Mouse (Mus musculus) limb, embryonic 15.5 days (tissue): ENCODE data around the gene Slco2a1. TPM values are rescaled to one million over a fixed set of nuclear protein-coding genes. Genes with fewer than 3 reads are reported as not detected.

Experiments
- ATAC-seq: fragments of 200-750 bp; cut with Nextera tagmentation; 2 replicates; pipeline ENCODE4 v1.8.0; 2017; ENCODE audit warnings: low read depth, moderate TSS enrichment; ENCODE audit not compliant: insufficient number of reproducible peaks, low FRiP score, low TSS enrichment
- H3K27ac ChIP-seq: fragments of 300-500 bp; sonication (generic); 2 replicates; pipeline ENCODE4 v1.5.1; 2015; ENCODE audit warnings: moderate library complexity, mild to moderate bottlenecking, inconsistent platforms
- H3K27me3 ChIP-seq: fragments of 300-500 bp; sonication (generic); 2 replicates; pipeline ENCODE4 v1.6.1; 2015; ENCODE audit warnings: inconsistent platforms
- H3K36me3 ChIP-seq: fragments of 300-500 bp; sonication (generic); 2 replicates; pipeline ENCODE4 v1.6.1; 2015; ENCODE audit warnings: inconsistent platforms
- H3K4me1 ChIP-seq: fragments of 300-500 bp; sonication (generic); 2 replicates; pipeline ENCODE4 v1.6.1; 2015; ENCODE audit warnings: inconsistent platforms
- H3K4me2 ChIP-seq: fragments of 300-500 bp; sonication (generic); 2 replicates; pipeline ENCODE4 v1.6.1; 2015; ENCODE audit warnings: mild to moderate bottlenecking, inconsistent platforms
- H3K4me3 ChIP-seq: fragments of 300-500 bp; sonication (generic); 2 replicates; pipeline ENCODE4 v1.5.1; 2015; ENCODE audit warnings: mild to moderate bottlenecking, inconsistent platforms
- H3K9ac ChIP-seq: fragments of 300-500 bp; sonication (generic); 2 replicates; pipeline ENCODE4 v1.6.1; 2015; ENCODE audit warnings: inconsistent platforms
- H3K9me3 ChIP-seq: fragments of 300-500 bp; sonication (generic); 2 replicates; pipeline ENCODE4 v1.6.1; 2016; ENCODE audit warnings: inconsistent platforms
- WGBS: fragments of 180-500 bp; shearing (Covaris S2); methylation state at CpG from one replicate; pipeline ENCODE4 v1.1.7; 2015; 5-methylcytosine and 5-hydroxymethylcytosine counted together
- polyA plus RNA-seq: library from polyadenylated mRNA; unstranded; fragments of >200 nt; fragmentation: Nextera tagmentation; extraction: Ambion mirVana; gene quantifications from 2 replicates; pipeline ENCODE4 v1.2.1, GENCODE M21; 2015

Gene Slco2a1
- polyA plus RNA-seq, 1 experiment from 2014 or later = 6.2 TPM

GRCm38 (mm10) chr9:103014686-103015085, 26.2 kb downstream of the Slco2a1 start:
- WGBS = 82% methylated on average over 12 of the region's 12 CpGs
- H3K4me2 ChIP-seq = no peak overlapping the region
- no peak overlapping the region for H3K27ac ChIP-seq
- no peaks in the 10 kb centered on the region for H3K9me3 ChIP-seq
- H3K36me3 ChIP-seq = no peaks in the 10 kb centered on the region
- H3K4me3 ChIP-seq = no peak overlapping the region
- no peak for ATAC-seq
- H3K27me3 ChIP-seq = 0 out of 2 replicates have a peak, but pooled peaks cover under 1% of the 10 kb centered on the region
- no peaks in the 10 kb centered on the region for H3K4me1 ChIP-seq
- no peak overlapping the region for H3K9ac ChIP-seq

GRCm38 (mm10) chr9:103024116-103024515, 35.6 kb downstream of the Slco2a1 start:
- no peaks in the 10 kb centered on the region for H3K4me1 ChIP-seq
- H3K4me2 ChIP-seq = no peak overlapping the region
- no peak for ATAC-seq
- H3K4me3 ChIP-seq = no peak overlapping the region
- no peak overlapping the region for H3K27ac ChIP-seq
- H3K27me3 ChIP-seq = no peaks in the 10 kb centered on the region
- H3K36me3 ChIP-seq = no peaks in the 10 kb centered on the region
- 84% methylated on average over 4 of the region's 4 CpGs for WGBS
- H3K9me3 ChIP-seq = no peaks in the 10 kb centered on the region
- no peak overlapping the region for H3K9ac ChIP-seq

DNA sequence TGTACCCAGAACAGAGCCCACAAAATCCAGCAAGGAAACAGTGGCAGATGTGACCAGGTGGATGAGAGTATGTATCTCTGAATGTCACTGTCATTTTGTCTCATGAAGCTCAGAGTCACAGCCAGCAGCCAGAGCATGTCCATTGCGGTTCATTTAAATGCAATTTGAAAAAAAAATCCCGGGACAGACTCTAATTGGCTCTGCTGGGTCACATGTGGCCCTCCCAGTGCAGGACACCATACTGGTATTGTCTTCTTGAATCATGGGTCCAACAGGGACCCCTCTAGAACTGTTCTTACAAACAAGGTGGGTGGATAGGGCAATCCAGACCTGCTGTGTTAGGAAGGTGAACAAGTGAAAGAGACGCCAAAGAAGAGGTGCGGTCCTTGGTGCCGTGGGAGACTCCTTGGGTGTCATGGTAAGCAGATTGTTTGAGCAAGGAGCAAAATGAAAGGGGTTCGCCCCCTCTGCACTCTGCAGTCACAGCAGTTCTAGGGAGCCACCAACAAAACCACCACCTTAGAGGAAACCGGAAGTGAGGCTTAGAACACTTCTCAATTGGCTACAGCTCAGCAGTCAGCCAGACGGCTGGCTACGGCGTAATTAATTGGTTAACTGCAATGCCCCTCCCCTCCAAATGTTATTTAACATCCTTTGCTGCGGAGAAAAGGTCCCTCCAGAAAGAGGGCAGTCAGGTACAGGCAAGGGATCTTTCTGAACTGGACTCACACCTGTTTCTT, 38.8 kb downstream of the Slco2a1 start:
- H3K4me2 ChIP-seq = no peak overlapping the region
- no peaks in the 10 kb centered on the region for H3K4me1 ChIP-seq
- no peak overlapping the region for H3K4me3 ChIP-seq
- no peaks in the 10 kb centered on the region for H3K9me3 ChIP-seq
- no peaks in the 10 kb centered on the region for H3K36me3 ChIP-seq
- H3K9ac ChIP-seq = no peak overlapping the region
- H3K27me3 ChIP-seq = no peaks in the 10 kb centered on the region
- ATAC-seq = no peak
- H3K27ac ChIP-seq = no peak overlapping the region
- WGBS = 66% methylated on average over 11 of the region's 11 CpGs

DNA sequence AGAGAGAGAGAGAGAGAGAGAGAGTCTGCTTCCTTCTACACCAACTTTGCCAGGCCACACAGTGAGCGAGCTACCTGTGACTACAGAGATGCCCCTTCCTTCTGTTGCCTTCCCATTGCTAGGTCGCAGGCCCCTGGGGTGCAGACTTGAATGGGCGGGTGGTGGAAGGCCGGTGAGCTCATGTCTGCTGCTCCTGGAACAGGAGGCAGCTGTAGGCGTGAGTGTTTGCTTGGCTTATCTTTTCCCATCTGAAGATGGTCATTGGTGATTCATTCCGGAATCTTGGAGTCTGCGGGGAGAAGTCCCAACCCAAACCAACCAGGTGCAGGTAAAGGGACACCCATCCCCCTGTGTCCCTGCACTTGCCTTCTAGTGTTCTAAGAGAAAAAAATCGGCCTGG, 40.5 kb downstream of the Slco2a1 start:
- H3K9me3 ChIP-seq = no peaks in the 10 kb centered on the region
- no peak overlapping the region for H3K4me2 ChIP-seq
- no peaks in the 10 kb centered on the region for H3K27me3 ChIP-seq
- no peak overlapping the region for H3K9ac ChIP-seq
- H3K4me1 ChIP-seq = no peaks in the 10 kb centered on the region
- no peak overlapping the region for H3K27ac ChIP-seq
- WGBS = 70% methylated on average over 8 of the region's 8 CpGs
- no peak for ATAC-seq
- no peaks in the 10 kb centered on the region for H3K36me3 ChIP-seq
- H3K4me3 ChIP-seq = no peak overlapping the region

DNA sequence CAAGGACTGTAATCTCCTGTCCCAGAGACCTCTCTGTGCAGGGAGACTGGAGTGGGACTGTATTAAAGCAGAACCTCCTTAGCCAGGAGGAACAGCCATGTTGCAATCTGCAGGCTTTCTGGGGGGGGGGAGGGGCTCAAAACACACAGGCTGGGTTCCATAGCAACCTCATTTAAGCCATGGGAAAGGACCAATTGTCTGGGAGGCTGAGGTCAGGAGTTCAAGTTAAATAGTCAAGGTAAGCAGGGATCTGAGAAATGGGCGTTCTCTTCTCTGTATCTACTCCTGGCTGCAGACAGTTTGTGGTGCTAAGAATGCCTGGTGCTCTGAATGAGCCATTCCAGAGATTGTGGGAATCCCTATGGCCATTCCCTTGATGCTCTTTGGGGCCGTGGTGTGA, 41.5 kb downstream of the Slco2a1 start:
- Histone ChIP-seq H3K27ac (no peak overlapping the region), H3K4me1 (no peaks in the 10 kb centered on the region), H3K4me2 (no peak overlapping the region), H3K27me3 (no peaks in the 10 kb centered on the region), H3K9me3 (no peaks in the 10 kb centered on the region), H3K9ac (no peak overlapping the region), H3K4me3 (no peak overlapping the region), H3K36me3 (no peaks in the 10 kb centered on the region)
- no peak for ATAC-seq
- WGBS = 75% methylated on average over 2 of the region's 2 CpGs

GRCm38 (mm10) chr9:103031211-103031610, 42.7 kb downstream of the Slco2a1 start:
- no peak for ATAC-seq
- no peaks in the 10 kb centered on the region for H3K4me1 ChIP-seq
- 84% methylated on average over 5 of the region's 5 CpGs for WGBS
- H3K4me3 ChIP-seq = no peak overlapping the region
- no peaks in the 10 kb centered on the region for H3K27me3 ChIP-seq
- H3K4me2 ChIP-seq = no peak overlapping the region
- no peaks in the 10 kb centered on the region for H3K36me3 ChIP-seq
- no peaks in the 10 kb centered on the region for H3K9me3 ChIP-seq
- H3K27ac ChIP-seq = no peak overlapping the region
- H3K9ac ChIP-seq = no peak overlapping the region

DNA sequence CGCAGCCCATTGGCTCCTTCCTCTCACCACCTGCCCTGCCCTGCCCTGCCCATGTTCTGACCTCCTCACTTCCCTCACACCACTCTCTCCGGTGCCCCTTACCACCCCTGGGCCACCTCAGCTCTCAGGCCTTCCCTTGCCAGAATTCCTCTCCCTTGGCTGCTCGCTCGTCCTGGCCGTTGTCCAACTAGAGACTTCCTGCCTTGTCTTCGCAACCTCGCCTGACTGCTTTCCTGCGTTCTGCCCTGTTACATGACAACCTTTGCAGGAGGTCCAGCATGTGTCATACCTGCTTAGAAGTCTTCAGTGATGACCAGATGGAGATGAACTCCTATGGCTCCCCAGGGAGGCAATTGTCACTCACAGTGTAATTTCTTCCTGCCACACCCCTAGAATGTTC, 43.7 kb downstream of the Slco2a1 start:
- 60% methylated on average over 8 of the region's 8 CpGs for whole genome bisulfite sequencing
- no peaks in the 10 kb centered on the region for H3K36me3 ChIP-seq
- no peaks in the 10 kb centered on the region for H3K4me1 ChIP-seq
- no peak overlapping the region for H3K4me3 ChIP-seq
- H3K9me3 ChIP-seq = no peaks in the 10 kb centered on the region
- H3K27ac ChIP-seq = no peak overlapping the region
- H3K9ac ChIP-seq = no peak overlapping the region
- H3K27me3 ChIP-seq = no peaks in the 10 kb centered on the region
- no peak overlapping the region for H3K4me2 ChIP-seq
- ATAC-seq = no peak

DNA sequence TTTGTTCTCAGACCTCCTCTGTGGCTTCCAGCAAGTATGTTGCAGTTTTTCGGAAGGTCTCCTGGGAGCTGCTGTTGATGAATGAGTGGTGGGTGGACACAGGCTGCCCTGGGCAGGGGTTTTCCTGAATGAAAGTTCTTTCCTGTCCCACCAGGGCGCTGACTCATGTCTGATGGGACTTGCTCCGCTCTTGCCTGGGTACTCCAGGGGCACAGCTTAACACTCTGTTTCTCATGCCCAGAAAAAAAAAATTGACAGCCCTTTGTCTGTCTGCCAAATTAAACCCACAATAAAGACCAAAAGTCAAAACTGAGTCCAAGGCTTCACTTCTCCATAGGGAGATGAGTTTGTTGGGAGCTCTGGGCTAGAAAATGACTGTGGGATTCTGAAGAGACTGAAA, 44.9 kb downstream of the Slco2a1 start:
- Histone ChIP-seq H3K27ac (no peak overlapping the region), H3K36me3 (no peaks in the 10 kb centered on the region), H3K9me3 (no peaks in the 10 kb centered on the region), H3K27me3 (no peaks in the 10 kb centered on the region), H3K9ac (no peak overlapping the region), H3K4me2 (no peak overlapping the region), H3K4me3 (no peak overlapping the region), H3K4me1 (no peaks in the 10 kb centered on the region)
- no peak for ATAC-seq
- 73% methylated on average over 3 of the region's 3 CpGs for WGBS

DNA sequence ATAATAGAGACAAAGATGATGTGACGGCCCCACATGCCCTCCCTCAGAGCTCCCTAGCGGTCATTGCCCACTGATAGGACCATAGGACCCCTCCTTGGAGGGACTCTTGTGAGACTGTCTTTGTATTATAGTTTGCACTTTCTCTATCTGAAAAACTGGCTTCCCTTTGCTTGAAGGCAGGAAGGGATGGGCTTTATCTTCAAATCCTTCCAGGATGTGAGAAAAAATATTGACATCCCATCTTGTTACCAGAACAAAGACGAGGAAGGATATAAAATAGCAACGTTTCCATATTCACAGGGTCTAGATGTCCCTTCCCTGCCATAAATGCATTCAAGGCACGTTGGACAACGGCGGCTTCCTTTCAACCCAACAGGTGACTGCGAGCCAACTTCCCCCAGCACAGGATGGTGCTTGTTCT, 48.5 kb downstream of the Slco2a1 start:
- no peaks in the 10 kb centered on the region for H3K9me3 ChIP-seq
- H3K4me1 ChIP-seq = no peaks in the 10 kb centered on the region
- no peaks in the 10 kb centered on the region for H3K27me3 ChIP-seq
- ATAC-seq = no peak
- no peak overlapping the region for H3K4me2 ChIP-seq
- H3K27ac ChIP-seq = no peak overlapping the region
- no peaks in the 10 kb centered on the region for H3K36me3 ChIP-seq
- H3K4me3 ChIP-seq = no peak overlapping the region
- H3K9ac ChIP-seq = no peak overlapping the region
- WGBS = 79% methylated on average over 8 of the region's 8 CpGs

- Histone ChIP-seq H3K4me2 (no peak overlapping the region), H3K9ac (no peak overlapping the region), H3K4me3 (no peak overlapping the region), H3K27ac (no peak overlapping the region), H3K27me3 (no peaks in the 10 kb centered on the region), H3K4me1 (no peaks in the 10 kb centered on the region), H3K9me3 (no peaks in the 10 kb centered on the region), H3K36me3 (no peaks in the 10 kb centered on the region)
- 87% methylated on average over 2 of the region's 2 CpGs for WGBS
- no peak for ATAC-seq
Measured at GRCm38 (mm10) chr9:103038266-103038665, 49.8 kb downstream of the Slco2a1 start.

DNA sequence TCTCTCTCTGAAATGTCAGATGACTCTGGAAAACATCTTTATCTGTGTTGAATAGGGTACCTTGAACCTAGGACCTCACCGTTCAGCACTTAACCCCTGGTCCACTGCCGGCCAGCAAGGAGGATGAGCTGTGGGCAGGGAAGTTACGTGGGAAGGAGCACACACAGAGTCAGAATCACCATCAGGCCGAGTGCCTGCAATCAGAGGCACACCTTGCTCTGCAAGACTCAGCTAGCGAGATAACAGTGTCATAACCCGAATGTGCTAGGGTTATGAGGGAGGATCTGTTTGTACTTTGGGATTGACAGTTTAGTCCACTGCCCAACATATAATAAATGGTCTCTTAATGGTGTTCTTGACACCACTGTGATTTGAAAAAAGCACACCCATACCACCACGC, 50.2 kb downstream of the Slco2a1 start:
- Histone ChIP-seq H3K9ac (no peak overlapping the region), H3K4me3 (no peak overlapping the region), H3K4me2 (no peak overlapping the region), H3K36me3 (no peaks in the 10 kb centered on the region), H3K4me1 (no peaks in the 10 kb centered on the region), H3K27me3 (no peaks in the 10 kb centered on the region), H3K27ac (no peak overlapping the region), H3K9me3 (no peaks in the 10 kb centered on the region)
- WGBS = 86% methylated on average over 7 of the region's 7 CpGs
- no peak for ATAC-seq

GRCm38 (mm10) chr9:103040581-103040980, 52.1 kb downstream of the Slco2a1 start:
- Histone ChIP-seq H3K27ac (no peak overlapping the region), H3K4me2 (no peak overlapping the region), H3K36me3 (no peaks in the 10 kb centered on the region), H3K4me1 (no peaks in the 10 kb centered on the region), H3K9me3 (no peaks in the 10 kb centered on the region), H3K4me3 (no peak overlapping the region), H3K27me3 (no peaks in the 10 kb centered on the region), H3K9ac (no peak overlapping the region)
- 89% methylated on average over 2 of the region's 2 CpGs for WGBS
- ATAC-seq = no peak

GRCm38 (mm10) chr9:103045406-103045805, 56.9 kb downstream of the Slco2a1 start:
- Histone ChIP-seq H3K27ac (no peak overlapping the region), H3K27me3 (no peaks in the 10 kb centered on the region), H3K9ac (no peak overlapping the region), H3K4me3 (no peak overlapping the region), H3K4me2 (no peak overlapping the region), H3K36me3 (no peaks in the 10 kb centered on the region), H3K9me3 (no peaks in the 10 kb centered on the region), H3K4me1 (no peaks in the 10 kb centered on the region)
- ATAC-seq = no peak
- 79% methylated on average over 1 of the region's 1 CpGs for WGBS
